Mouse (Mus musculus) ES-Bruce4 (cell line): ENCODE results near the gene Rgcc. TPM values are rescaled to one million over a fixed set of nuclear protein-coding genes. Genes with fewer than 3 reads are reported as not detected.

Experiments
- H3K27ac ChIP-seq: 2 replicates; pipeline ENCODE4 v1.5.1; 2012; ENCODE audit warnings: low read length, inconsistent platforms; ENCODE audit not compliant: insufficient read depth
- H3K27me3 ChIP-seq: 2 replicates; pipeline ENCODE4 v1.6.1; 2012; ENCODE audit warnings: mild to moderate bottlenecking, low read length, inconsistent platforms; ENCODE audit not compliant: control insufficient read depth, poor library complexity, insufficient read depth, severe bottlenecking
- H3K36me3 ChIP-seq: 2 replicates; pipeline ENCODE4 v1.6.1; 2012; ENCODE audit warnings: inconsistent platforms, mild to moderate bottlenecking, low read length, moderate library complexity; ENCODE audit not compliant: control insufficient read depth, poor library complexity, insufficient read depth, severe bottlenecking
- H3K4me1 ChIP-seq: one replicate; pipeline ENCODE4 v1.8.1; 2011; ENCODE audit warnings: low read length; ENCODE audit not compliant: control insufficient read depth, insufficient read depth
- H3K4me3 ChIP-seq: 2 replicates; pipeline ENCODE4 v1.5.1; 2011; ENCODE audit warnings: low read depth, mild to moderate bottlenecking, low read length
- H3K9ac ChIP-seq: 2 replicates; pipeline ENCODE4 v1.6.1; 2012; ENCODE audit warnings: low read depth, mild to moderate bottlenecking, inconsistent platforms; ENCODE audit not compliant: poor library complexity, severe bottlenecking
- H3K9me3 ChIP-seq: replicated peaks from 2 replicates; pipeline ENCODE4 v1.6.1; 2012; ENCODE audit warnings: mild to moderate bottlenecking, low read length, inconsistent platforms; ENCODE audit not compliant: control insufficient read depth, poor library complexity, insufficient read depth, severe bottlenecking
- CTCF ChIP-seq: IDR thresholded peaks from one replicate; pipeline ENCODE4 v1.8.1; 2011; ENCODE audit warnings: low read depth, low read length
- EP300 ChIP-seq: IDR thresholded peaks from 2 replicates; pipeline ENCODE4 v1.6.1; 2011; ENCODE audit warnings: low read depth, low read length; ENCODE audit not compliant: insufficient read depth
- POLR2A ChIP-seq: IDR thresholded peaks from one replicate; pipeline ENCODE4 v1.8.1; 2011; ENCODE audit warnings: low read length; ENCODE audit not compliant: insufficient read depth
- polyA plus RNA-seq: library from polyadenylated mRNA; stranded (reverse); fragments of >200 nt; gene quantifications from 2 replicates; pipeline ENCODE4 v1.2.4, GENCODE M21; 2011; ENCODE audit warnings: low read depth; ENCODE audit not compliant: missing spikeins, insufficient read depth, insufficient read length

Rgcc gene
- polyA plus RNA-seq, 1 experiment, result 15.1 TPM

DNA sequence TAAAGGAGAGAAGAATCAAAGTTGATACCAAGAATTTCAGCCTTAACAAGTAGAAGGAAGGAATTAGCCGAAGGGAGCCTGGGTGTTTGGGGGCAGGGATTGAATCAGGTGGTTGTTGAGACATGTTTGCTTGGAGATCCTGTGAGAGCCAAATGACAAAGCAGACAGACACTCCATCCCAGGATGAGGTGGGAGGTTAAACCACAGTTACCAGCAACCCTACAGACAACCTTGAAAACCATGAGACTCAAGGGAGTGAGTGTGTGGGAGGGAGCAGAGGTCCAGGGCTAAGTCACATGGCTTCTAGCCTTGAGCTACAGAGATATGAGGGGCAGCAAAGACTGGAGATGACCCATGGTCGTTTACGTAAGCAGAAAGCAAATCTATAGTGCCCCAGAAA, 38.1 kb downstream of the Rgcc start:
- H3K4me3 ChIP-seq, result no peak overlapping the region
- no peak overlapping the region for H3K9ac ChIP-seq
- TF ChIP-seq EP300 (no peak), CTCF (no peak), POLR2A (no peak)
- H3K36me3 ChIP-seq, result no peaks in the 10 kb centered on the region
- no peaks in the 10 kb centered on the region for H3K27me3 ChIP-seq
- H3K27ac ChIP-seq, result no peak overlapping the region
- no peaks in the 10 kb centered on the region for H3K4me1 ChIP-seq
- no peaks in the 10 kb centered on the region for H3K9me3 ChIP-seq

DNA sequence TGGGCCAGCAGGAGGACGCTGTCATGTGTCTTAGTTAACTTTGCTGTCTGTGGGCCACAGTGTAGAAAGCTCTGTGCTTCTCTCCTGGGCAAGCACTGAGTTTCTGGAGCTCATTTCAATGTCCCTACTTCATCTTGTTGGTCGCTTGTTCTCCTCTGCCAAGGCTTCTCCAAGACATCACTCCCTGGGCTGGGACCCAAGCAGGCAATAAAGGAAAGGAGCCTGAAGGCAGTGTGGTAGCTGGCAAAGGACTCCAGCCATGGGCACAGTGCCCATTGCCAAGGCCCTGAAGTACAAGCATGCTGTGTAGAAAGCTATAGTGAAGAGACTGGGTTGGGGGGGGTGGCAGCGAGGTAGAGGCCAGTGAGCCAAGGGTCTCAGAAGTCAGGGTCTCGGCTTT, 38.8 kb downstream of the Rgcc start:
- H3K27me3 ChIP-seq, result no peaks in the 10 kb centered on the region
- no peak overlapping the region for H3K9ac ChIP-seq
- H3K36me3 ChIP-seq, result no peaks in the 10 kb centered on the region
- no peaks in the 10 kb centered on the region for H3K4me1 ChIP-seq
- H3K9me3 ChIP-seq, result no peaks in the 10 kb centered on the region
- no peak for TF ChIP-seq CTCF
- TF ChIP-seq POLR2A, result no peak
- TF ChIP-seq EP300, result no peak
- H3K4me3 ChIP-seq, result no peak overlapping the region
- no peak overlapping the region for H3K27ac ChIP-seq

DNA sequence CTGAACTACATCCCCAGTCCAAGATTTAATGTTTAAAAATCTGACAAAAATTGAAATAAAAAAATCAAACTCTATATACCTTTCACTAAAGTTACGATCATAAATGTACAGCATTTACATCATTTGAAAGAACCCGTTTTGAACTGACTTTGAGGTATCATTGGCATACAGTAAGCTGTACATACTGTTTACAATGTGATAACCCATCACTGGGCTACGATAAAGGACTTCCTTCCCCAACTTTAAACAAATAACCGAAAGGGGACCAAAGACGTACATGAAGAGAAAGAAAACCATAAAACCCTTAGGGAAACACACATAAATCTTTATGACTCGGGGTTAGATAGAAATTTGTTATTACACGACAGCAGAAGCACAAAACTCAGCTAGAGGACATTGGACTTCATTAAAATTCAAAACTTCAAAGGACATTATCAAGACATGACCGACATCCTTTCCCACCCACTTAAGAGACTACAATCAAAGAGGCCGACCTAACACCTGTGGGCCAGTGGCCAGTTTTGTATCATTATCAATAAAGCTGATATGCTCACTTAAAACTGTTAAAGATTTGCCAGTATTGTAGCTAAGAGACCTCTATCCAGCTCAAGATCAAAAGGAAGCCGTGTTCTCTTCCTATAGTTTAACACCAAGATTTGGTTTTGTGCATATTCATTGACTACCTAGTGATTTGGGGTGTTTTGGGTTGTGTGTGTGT, 42.2 kb downstream of the Rgcc start:
- peaks cover 2% of the 10 kb centered on the region for H3K4me1 ChIP-seq
- H3K9me3 ChIP-seq, result no peaks in the 10 kb centered on the region
- no peak overlapping the region for H3K9ac ChIP-seq
- no peaks in the 10 kb centered on the region for H3K36me3 ChIP-seq
- no peak overlapping the region for H3K27ac ChIP-seq
- no peak overlapping the region for H3K4me3 ChIP-seq
- TF ChIP-seq POLR2A (no peak), CTCF (no peak)
- no peaks in the 10 kb centered on the region for H3K27me3 ChIP-seq

DNA sequence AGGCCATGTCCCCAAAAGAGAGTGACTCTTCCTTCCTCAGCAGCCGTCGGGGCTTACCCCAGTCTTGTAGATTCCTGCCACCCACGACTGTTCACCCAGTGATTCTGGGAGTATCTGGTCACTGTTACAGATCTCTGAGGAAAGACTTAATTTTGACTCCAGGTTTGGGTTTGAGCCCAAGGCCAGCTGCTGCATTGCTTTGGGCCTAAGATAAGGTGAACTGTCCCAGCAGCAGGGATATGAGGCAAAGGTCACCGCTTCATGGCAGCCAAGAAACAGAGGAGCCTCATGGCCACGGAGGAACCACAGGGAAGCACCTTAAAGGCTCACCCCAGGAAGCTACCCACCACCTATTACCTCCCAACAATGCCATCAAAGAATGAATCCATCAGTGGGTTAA, 44.8 kb downstream of the Rgcc start:
- Histone ChIP-seq H3K9ac (no peak overlapping the region), H3K27me3 (no peaks in the 10 kb centered on the region), H3K4me3 (no peak overlapping the region), H3K36me3 (no peaks in the 10 kb centered on the region), H3K9me3 (no peaks in the 10 kb centered on the region), H3K27ac (no peak overlapping the region), H3K4me1 (peaks cover 2% of the 10 kb centered on the region)
- TF ChIP-seq POLR2A (no peak), CTCF (no peak), EP300 (no peak)

DNA sequence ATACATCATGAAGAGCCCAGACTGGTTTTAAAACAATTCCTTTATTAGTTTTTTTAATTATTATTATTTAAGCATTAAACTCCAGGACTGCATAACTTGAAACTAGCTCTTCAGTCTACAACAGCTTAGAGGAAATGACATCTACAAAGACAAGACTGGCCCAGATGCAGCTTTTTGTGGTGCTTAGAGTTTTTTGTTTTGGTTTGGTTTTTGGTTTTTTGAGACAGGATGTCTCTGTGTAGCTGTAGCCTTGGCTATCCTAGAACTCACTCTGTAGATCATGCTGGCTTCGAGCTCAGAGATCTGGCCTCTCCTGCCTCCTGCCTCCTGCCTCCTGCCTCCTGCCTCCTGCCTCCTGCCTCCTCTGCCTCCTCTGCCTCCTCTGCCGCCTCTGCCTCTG, 45.7 kb downstream of the Rgcc start:
- H3K27ac ChIP-seq, result no peak overlapping the region
- H3K27me3 ChIP-seq, result no peaks in the 10 kb centered on the region
- peaks cover 2% of the 10 kb centered on the region for H3K4me1 ChIP-seq
- H3K9ac ChIP-seq, result no peak overlapping the region
- H3K36me3 ChIP-seq, result no peaks in the 10 kb centered on the region
- H3K4me3 ChIP-seq, result no peak overlapping the region
- H3K9me3 ChIP-seq, result no peaks in the 10 kb centered on the region
- no peak for TF ChIP-seq EP300
- no peak for TF ChIP-seq POLR2A

DNA sequence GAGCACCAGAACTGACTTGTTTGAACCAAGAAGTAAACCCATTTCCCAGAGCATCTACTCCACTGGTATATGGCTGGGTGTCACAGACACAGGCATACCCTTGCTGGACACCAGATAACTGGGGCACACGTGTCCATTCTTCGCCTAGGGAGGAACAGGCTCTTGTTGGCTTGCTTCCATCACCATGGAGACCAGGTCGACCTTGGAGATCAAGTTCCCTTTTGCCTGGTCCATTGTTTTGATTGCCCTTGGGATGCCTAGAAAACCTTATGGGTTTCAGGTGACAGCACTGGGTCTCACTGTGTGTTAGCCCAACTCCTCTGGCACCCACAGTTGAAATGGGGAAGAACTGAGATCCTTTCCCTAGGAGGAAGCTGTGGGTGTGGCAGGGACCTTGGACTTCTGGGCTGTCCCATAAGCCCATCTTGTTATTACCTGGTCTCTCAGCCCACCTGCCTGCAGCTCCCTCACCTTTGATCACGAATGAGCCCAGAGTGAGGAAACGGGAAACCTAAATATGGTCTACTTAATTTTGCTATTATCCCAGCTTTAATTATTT, 49.6 kb downstream of the Rgcc start:
- Histone ChIP-seq H3K27me3 (no peaks in the 10 kb centered on the region), H3K9me3 (no peaks in the 10 kb centered on the region; the same call in 1 of the 2 replicates), H3K36me3 (no peaks in the 10 kb centered on the region), H3K4me1 (peaks cover 2% of the 10 kb centered on the region), H3K9ac (no peak overlapping the region), H3K27ac (no peak overlapping the region), H3K4me3 (no peak overlapping the region)
- TF ChIP-seq POLR2A (no peak), EP300 (no peak), CTCF (no peak)
